Mouse (Mus musculus): ENCODE measurements around the gene Grcc10.

The Grcc10 gene

DNA sequence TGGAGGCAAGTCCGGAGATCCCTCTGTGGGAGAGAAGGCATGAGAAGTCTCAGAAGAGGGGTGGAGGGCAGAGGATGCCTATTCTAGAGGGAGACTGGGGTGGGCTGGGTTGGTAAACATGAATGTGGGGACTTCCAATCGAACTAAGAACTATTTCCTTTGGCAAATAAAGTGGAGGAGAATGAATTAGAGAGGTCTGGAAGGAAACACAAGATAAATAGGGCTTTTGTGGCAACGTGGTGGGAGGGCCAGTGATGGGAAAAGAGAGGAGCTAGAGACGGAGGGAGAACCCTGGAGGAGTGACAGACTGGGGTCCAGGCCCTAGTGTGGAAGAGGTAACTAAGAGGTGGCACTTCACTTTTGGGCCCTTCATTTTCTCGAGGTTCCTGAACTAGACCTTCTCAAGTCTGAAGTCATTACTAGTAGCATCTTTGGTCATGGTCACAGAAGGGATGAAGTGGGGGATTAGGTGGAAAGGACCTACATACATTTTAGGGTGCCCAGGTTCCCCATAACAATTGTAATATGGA is 16.2 kb upstream of the Grcc10 start:
- DNase-seq (ENCODE audit: low spot score in 2 of 2), result no peak

DNA sequence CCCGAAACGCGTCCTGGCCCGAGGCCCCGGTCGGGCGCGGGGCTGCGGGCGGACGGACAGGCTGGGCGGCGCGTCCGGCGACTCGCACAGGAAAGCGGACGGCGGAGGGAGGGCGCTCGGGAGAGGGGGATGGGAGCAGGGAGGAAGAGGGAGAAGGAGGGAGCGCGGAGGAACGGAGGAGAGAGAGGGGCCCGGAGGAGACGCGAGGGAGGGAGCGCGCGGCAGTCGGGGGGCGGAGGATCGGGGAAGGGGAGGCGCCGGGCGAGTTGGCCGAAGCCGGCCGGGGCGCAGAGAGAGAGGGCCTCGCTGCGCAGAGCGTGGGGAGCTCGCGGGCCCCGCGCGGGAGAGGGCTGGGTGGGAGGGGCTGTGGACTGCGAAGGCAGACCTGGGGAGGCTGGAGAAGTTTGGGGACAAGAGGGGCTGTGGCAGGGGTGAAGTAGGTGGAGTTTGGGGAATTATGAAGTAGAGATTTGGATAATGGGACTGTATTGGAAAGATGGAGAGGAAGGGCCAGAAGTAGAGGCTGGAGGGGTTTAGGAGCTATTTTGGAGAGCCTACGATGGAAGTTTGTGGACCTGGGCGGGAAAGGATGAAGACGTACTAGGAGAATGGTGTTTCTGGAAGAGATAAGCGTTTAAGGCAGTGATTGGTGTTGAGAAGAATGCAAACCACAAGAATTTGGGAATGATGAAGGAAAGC is 15.6 kb upstream of the Grcc10 start:
- DNase-seq (ENCODE audit: low spot score in 2 of 2), result peak in 1 of 2 experiments; percentile 24

DNA sequence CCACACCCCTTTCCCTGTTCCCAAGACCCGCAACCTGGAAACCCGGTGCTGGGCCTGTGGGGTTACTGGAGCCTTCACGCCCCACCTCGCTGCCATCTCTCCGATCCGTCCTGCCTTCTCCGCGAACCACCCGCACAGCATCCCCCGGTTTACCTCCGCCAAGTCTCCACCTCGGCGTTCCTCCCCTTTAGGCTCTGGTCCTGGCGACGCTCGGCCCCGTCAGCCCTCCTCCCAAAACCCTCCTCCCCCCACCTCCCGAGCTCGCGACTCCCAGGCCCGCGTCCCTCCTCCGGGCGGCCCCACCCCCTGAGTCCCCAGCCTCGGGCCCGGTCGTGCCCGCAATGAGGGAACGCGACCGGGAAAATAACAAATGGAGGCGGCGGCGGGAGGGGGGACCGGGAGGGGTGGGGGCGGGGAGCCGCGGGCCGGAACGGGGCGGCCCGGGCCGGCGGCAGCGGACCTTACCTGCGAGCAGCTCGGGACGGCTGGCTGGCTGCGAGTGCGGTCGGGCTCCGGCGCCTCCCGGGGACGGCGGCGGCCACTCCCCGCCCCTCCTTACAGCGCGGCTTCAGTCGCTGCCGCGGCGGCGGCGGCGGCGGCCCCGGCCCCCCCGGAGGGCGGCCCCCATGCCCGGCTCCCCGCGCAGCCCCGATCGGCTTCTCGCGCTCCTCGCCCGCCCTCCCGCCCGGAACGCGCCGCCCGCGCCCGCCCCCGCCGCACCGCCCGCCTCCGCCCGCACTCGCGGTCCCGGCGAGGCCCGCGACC is 14.8 kb upstream of the Grcc10 start, which contains the start of the genes Gm45234 and Atn1:
TSS of gene Gm45234 (minus strand) at position 191 of the 765 bp plus-strand sequence.
TSS of gene Atn1 (minus strand) at position 694 of the 765 bp plus-strand sequence.
- no peak for DNase-seq (ENCODE audit: low spot score in 2 of 2)

DNA sequence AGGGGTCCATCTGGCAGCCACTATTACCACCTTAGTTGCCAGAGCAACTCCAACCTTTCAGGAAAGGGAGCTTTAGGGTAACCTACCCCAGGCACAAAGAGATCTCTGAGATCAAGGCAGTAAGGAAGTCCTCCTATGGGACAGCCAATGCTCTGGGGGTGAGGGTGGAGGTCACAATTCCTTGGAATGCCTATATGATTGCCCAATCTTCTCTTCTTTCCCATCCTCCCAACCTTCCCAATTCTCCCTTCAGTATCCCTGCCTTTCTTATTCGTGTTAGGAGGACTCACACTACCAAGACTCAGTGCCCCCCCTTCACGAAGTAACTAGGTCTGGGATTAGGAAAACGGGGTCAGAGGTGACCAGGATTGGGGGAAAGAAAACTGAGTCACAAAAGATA is 14.1 kb upstream of the Grcc10 start:
- DNase-seq (ENCODE audit: low spot score in 2 of 2), result no peak

DNA sequence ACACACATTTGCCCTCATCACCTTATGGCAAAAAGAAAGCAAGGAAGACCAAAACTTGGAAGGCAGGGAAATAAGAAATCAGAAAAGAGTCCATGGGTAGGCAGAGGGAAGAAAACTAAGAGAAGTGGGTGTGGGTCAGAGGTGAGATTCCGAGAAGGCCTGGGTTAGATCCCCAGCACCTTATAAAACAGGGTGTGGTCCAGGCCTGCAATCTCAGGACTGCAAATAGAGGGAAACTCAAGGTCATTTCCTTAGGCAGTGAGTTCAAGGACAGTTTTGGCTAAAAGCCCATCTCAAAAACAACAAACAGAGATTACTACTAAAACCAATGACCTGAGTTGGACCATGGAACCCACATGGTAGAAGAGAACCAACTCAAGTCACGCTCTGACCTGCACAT is 12.7 kb upstream of the Grcc10 start:
- DNase-seq (ENCODE audit: low spot score in 2 of 2), result no peak

DNA sequence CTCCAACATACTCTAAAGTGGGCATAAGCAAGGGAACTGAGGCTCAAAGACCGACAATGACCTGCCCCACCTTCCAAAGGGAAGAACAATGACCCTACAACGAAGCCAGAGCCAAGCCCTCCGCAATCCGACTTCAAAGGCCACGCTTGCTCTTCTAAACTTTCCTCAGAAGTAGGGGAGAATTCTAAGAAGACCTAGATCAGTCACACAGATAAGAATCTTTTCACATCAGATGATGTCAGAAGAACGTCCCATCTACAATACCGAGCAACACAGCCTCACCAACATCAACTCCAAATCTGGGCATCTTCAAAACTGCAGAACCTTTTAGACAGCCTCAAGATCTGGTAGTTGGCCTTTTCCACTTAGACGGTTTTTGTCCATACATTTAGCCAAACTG is 9.2 kb upstream of the Grcc10 start:
- DNase-seq (ENCODE audit: low spot score in 2 of 2), result no peak

DNA sequence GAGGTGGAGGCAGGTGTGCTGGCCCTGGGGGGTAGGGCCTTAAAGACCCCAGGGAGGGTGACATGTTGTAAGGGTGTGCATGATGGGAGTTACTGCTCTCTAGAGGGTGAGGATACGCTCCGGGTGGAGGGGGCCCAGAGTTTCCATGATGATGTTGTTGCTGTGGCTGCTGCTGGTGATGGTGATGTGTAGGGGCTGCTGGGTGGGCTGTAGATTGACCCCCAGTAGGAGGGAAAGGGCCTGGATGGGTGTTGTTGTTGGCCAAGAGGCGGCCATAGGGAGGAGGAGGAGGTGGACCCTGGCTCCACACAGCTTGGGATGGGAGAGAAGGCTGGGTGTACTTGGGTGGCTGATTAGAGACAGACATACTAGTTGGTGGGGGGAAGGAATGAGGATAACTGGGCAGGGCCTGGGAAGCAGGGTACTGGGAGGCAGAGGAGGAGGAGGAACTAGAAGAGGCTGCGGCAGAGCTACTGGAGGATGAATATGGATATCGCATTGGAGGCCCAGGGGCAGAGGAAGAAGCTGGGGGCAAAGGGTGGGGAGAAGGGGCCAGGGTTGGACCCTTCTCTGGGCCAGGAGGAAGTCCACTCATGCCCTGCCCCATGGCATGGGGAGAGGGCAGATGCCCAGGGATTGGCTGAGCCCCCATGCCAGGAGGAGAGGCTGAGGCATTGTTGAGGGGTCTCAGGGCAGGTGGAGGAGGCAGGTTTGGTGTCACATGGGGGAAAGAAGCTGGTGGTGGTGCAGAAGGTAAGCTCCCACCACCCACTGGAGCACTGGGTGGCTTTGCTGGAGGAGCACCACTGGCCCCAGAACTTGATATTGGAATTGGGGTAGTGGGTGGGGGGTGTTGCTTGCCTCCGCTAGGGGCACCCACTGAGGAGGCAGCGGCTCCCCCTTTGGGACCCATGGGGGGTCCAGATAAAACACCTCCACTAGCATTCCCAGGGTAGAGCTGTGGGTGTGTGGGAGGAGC is 5.8 kb upstream of the Grcc10 start:
- no peak for DNase-seq (ENCODE audit: low spot score in 2 of 2)

DNA sequence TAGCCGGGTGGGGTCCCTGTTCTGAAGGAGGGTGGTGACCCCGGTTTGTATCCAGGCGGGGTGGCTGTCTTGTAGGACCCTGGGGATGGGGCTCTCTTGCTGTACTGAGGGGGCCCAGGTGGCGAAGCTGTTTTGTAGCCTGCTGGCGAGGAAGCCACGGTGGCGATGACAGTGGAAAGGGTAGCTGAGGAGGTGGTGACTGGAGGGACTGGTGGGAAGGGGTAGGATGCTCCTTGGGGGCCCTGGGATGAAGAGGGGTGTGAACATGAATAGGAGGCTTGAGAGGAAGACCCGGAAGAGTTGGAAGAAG is 5.1 kb upstream of the Grcc10 start:
- DNase-seq (ENCODE audit: low spot score in 2 of 2), result no peak

DNA sequence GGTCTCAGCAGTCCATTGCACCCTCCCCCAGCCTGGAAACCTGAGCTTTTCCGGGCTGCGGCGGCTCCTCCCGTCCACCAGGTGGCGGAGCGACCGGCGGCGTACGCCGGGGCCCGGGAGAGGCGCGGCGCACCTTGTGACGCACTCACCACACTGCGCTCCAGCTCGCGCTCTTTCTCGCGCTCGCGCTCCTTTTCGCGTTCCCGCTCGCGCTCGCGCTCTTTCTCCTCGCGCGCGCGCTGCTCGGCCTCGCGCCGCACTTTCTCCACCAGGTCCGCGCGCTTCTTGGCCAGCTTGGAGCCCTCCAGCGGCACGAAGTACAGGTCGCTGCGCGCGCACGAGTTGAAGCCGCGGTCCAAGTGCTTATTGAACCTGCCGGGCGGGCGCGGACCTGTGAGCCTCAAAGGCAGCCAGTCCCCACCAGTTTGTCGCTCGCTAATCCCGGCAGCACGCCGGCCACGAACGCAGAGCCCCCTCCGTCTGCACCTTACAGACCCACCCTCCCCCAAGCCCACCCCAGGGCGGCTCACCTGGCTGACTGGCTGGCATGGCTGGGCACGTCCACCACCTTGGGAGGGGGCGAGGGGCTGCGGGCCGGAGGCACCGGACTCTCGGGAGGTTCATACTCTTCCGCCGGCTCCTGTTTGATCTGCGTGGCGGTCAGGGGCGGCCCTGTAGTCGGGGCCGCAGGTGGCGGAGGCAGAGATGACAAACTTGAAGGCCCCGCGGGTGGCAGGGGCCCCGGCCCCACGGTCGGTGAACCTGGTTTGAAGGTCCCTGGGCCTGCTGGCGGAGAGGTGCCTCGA is 4.5 kb upstream of the Grcc10 start:
- peak; percentile 93 to 95 for DNase-seq (ENCODE audit: low spot score in 2 of 2)

DNA sequence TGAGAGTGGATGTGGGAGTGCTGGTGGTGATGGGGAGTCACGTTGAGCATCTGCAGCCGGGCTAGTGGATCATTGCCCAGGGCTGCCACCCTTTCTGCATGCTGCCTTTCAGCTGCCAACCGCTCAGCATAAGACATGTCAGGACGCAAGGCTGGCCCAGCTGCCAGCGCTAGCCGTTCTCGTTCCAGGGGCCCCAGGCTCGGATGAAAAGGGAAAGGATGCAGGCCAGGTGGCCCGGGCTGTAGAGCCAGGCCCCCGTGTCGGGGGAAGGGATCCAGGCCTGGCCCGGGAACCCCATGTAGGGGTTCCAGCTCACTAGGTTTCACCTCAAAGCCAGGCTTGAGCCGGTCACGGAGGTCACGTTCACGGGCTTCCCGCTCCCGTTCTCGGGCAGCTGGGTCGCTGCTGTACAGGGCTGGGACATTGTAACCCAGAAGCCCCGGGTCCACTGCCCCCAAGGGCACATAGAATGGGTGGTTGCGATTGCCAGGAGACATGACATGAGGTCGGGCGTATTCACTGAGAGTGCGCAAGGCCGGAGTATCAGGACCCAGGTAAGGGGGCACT is 3.7 kb upstream of the Grcc10 start:
- DNase-seq (ENCODE audit: low spot score in 2 of 2), result no peak

DNA sequence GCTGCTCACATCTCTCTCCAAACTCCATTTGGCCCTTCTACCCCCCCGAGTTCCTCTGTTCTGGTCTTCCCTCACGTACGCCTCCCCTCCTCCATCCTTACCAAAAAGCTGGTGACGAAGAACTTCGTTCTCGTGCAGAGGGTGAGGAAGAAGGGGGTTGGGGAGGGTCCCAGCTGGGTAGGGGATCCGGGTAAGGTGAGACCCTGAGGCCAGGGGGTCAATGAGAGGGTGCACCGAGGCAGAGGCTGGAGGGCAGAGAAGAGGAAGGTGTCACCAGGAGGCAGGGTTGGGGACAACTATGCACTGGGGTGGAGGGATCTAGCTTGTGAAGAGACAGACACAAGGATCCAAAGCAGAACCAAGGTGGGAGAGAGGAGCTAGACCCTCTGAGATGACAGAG is 2.5 kb upstream of the Grcc10 start:
- no peak for DNase-seq (ENCODE audit: low spot score in 2 of 2)

DNA sequence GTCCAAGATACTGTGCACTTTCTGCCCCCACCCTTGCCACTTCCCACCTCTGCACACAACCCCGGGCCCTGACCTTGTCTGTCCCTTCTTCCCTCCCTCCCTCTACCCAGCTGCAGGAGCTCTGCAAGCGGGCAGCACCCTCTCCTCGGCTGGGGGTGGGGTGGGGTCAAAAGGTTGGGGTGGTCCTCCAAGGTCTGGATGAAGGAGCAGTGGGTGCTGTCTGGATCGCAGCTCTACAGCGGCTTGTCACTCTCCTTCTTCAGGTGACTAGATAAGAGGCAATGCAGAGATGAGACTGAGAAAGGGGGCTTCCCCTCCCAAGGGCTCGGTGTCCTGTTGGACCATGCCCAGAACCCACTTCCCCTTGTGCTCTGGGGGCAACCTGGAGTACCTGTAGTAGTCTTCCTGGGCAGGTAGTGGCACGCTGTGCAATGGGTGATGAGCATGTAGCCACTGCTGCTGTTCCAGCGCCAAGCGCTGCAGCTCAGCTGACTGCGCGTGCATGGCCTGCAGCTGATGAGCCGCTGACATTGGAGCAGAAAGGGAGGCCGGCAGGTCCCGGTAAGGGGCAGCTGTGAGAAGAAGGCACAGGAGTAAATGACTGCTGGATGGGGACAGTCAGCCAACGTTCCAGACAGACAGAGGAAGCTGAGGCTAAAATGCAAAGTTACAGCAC is 1.8 kb upstream of the Grcc10 start:
- no peak for DNase-seq (ENCODE audit: low spot score in 2 of 2)

DNA sequence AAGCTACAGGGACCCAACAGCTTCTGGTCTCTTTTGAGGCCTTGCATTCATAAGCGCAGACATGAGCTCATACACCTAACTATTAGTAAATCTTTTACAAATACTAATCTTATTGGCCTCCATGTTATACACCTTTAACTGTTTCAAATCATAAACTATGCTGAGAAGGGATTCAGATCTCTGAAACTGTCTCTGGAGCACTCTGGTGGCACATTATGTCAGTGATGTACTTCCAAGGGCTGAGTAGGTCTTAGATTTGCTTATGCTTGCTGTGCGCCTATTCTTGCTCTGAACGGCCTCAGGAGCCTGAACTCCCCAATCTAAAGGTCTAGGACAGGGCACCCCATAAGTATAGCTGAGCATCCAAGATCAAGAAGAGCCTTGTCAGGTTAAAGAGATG is 668 bp upstream of the Grcc10 start:
- no peak for DNase-seq (ENCODE audit: low spot score in 2 of 2)

DNA sequence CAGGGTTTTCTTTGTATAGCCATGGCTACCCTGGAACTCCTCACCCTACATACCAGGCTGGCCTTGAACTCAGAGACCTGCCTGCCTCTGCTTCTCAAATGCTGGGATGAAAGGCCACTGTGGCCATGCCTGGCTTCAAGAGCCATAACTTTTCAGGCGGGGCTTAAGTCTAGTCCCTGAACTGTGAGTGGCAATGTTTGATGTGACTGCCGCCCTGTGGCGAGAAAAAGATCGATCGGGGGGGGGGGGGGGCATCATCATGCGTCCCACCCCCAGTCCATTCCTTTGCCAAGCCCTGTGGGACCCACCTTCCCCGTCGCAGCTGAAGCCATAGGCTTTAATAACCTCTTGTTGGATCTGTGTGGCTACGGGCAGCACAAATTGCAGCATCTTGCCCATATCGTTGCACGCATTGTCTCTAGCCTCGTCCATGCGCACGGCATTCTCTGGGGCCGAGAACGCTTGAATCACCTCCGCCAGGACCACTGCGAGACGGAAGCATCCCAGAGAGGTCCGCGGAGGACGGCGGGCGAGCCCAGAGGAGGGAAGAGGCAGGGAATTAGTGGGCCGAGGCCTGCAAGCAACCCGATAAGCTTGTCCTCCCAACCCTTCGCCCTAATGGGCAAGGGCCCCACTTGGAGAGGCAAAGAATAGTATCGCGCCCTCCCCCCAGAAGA is 825 bp downstream of the Grcc10 start:
- DNase-seq (ENCODE audit: low spot score in 2 of 2), result no peak

DNA sequence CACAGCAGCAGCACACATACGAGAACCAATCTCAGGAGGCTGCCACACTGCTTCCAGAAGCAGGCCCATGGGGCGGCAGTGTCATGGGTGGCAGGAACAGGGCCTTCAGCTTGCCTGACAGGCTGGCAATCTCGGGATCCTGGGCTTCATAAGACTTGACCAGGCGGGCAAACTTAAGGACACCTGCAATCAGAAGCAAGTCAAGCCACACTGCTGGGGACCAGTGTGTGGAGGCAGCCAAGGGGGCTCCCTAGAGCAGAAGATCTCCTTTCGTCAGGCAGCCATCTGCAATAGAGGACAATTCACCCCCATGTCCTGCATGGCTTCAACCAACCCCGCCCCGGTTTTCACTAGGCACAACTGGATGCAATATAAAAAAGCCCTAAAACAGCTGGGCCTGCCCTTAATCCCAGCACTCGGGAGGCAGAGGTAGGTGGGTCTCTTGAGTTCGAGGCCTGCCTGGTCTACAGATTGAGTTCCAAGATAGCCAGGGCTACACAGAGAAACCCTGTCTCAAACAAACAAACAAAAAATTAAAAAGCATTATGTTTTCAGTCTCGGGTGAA is 1.9 kb downstream of the Grcc10 start:
- DNase-seq (ENCODE audit: low spot score in 2 of 2), result no peak

DNA sequence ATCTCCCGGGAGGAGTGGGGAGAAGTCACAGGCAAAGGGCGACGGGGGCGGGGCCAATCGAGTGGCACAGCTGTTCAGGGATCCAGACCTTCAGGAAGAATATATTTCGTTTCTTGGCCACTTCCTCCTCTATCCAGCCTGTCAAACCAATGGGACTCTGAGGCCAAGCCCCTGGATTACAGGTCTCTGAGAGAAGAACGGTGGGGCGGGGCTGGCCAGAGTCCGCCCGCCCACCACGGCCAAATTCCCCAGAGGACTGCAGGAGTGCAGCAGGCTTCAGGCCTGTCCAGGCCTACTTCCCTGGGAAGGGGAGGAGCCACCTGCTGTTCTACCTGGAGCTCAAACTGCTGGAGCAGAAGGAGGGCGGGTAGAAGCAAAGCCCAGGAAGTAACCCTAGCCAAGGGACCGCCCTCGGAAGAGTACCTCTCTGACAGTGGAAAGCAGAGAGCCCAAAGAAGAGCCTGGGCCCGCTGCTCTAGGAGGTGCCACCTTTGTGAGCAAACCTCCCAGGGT is 2.6 kb downstream of the Grcc10 start, which contains the start of gene Ptpn6:
TSS of gene Ptpn6 (minus strand) at position 204 of the 513 bp plus-strand sequence.
- DNase-seq (ENCODE audit: low spot score in 2 of 2), result no peak

DNA sequence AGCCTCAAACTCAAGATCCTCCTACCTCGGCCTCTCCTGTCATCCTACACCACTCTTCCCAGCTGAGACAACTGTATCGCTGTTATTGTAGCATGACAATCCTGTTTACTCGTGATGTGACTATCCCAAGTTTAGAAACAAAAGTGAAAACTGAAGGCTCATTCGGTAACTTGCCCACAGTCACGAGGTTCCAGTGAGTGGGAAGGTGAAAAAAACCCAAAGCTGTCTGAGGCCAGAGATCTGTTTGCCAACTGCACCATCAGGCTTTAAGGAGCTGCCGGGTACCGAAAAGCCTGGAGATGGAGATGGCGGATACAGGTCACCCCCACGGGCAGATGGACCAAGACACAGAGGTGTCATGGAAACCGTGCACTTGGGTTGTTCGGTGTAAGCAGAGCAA is 4.1 kb downstream of the Grcc10 start:
- DNase-seq (ENCODE audit: low spot score in 2 of 2), result no peak

DNA sequence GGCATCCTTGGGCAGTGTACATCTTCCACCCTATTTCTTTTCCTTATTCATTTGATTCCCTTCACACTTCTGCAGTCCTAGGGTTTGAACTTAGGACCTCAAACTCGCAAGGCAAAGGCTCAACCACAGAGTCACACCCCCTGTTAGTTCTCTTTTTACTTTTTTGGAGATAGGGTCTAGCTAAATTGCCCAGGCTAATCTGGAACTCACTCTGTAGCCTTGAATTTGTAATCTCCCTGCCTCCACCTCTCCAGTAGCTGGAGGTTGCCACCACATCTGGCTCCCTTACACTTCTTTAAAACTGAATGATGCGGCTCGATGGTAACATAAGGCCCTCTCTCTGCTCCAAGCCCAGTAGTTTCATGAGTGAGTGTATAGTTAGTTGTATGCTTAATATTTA is 6.8 kb downstream of the Grcc10 start:
- no peak for DNase-seq (ENCODE audit: low spot score in 2 of 2)

Data from natural killer cell, adult 2 months (primary cell).